ENCODE assay signal across 20 mouse cellular contexts in genomic region chr8:10395146-10395545, GRCm38 (mm10).
A peak's percentile ranks its signal among the peaks of the same experiment; 100 is the strongest.
DNase-seq lines count a peak whose midpoint lies in the region; ATAC-seq and TF ChIP-seq lines count a peak whose summit lies in the region.
"Had no signal": no experiment of that assay in that cellular context is flagged by ENCODE, and none has a peak within 500 bp of the region (broad histone marks: within the 10 kb centered on the region; RNA-seq: fewer than 3 reads in every experiment).

No protein-coding gene starts in this region.

- TF ChIP-seq CTCF in olfactory bulb, adult 2 months (IDR thresholded peaks at IDR 0.05; ENCODE audit: insufficient read depth, low read depth, low read length): no peak

- no peak overlapping the region for H3K4me2 ChIP-seq in forebrain, embryonic 11.5 days (ENCODE audit: low read depth, low read length, severe bottlenecking)
- H3K4me2 ChIP-seq in forebrain, embryonic 13.5 days: no peak overlapping the region
- no peak overlapping the region for H3K4me2 ChIP-seq in hindbrain, embryonic 11.5 days (replicated peaks; ENCODE audit: low read depth, low read length)
- no peak overlapping the region for H3K4me2 ChIP-seq in midbrain, embryonic 13.5 days (replicated peaks)
- H3K4me2 ChIP-seq: heart, embryonic 15.5 days had no signal

- H3K4me3 ChIP-seq in forebrain, embryonic 11.5 days (ENCODE audit: low read depth, low read length): no peak overlapping the region
- H3K4me3 ChIP-seq in forebrain, embryonic 13.5 days: no peak overlapping the region
- no peak overlapping the region for H3K4me3 ChIP-seq in hindbrain, embryonic 11.5 days (ENCODE audit: low read depth, low read length)
- H3K4me3 ChIP-seq in hindbrain, embryonic 10.5 days: no peak overlapping the region
- no peak overlapping the region for H3K4me3 ChIP-seq in midbrain, embryonic 13.5 days (replicated peaks)
- no peak overlapping the region for H3K4me3 ChIP-seq in midbrain, embryonic 10.5 days
- no peak overlapping the region for H3K4me3 ChIP-seq in olfactory bulb, adult 2 months (ENCODE audit: insufficient read depth, low read depth, low read length)
- H3K4me3 ChIP-seq: embryonic facial prominence, embryonic 10.5 days; heart, embryonic 15.5 days had no signal

- DNase-seq in forebrain, embryonic 11.5 days (ENCODE audit: low spot score): peak; percentile 45
- no peak for DNase-seq in hindbrain, embryonic 11.5 days (ENCODE audit: low spot score)
- no peak for DNase-seq in hindbrain, embryonic 10.5 days (ENCODE audit: low spot score)
- DNase-seq in midbrain, embryonic 10.5 days (ENCODE audit: low spot score): no peak
- no peak for DNase-seq in left cerebral cortex, adult 8-10 months (ENCODE audit: low spot score in 2 of 2)
- DNase-seq: adrenal gland, adult 8-10 months; adrenal gland, postnatal 36 days; B cell, adult 2 months; cerebellum, adult 2 months; cerebellum, postnatal 10 days; forebrain, postnatal 0 days; gastrocnemius, postnatal 14 days; heart, postnatal 14 days had no signal

- H3K27me3 ChIP-seq in forebrain, embryonic 11.5 days (ENCODE audit: control insufficient read depth, insufficient read depth, low read length): no peaks in the 10 kb centered on the region
- no peaks in the 10 kb centered on the region for H3K27me3 ChIP-seq in forebrain, embryonic 13.5 days
- H3K27me3 ChIP-seq in hindbrain, embryonic 11.5 days (ENCODE audit: control insufficient read depth, insufficient read depth, low read length): no peaks in the 10 kb centered on the region
- H3K27me3 ChIP-seq in hindbrain, embryonic 10.5 days (ENCODE audit: insufficient read depth, poor library complexity, severe bottlenecking): no peaks in the 10 kb centered on the region
- H3K27me3 ChIP-seq in midbrain, embryonic 13.5 days: peaks cover 4% of the 10 kb centered on the region
- H3K27me3 ChIP-seq in midbrain, embryonic 10.5 days (ENCODE audit: low read depth, poor library complexity, severe bottlenecking): no peaks in the 10 kb centered on the region
- H3K27me3 ChIP-seq: heart, embryonic 15.5 days had no signal

- no peaks in the 10 kb centered on the region for H3K36me3 ChIP-seq in forebrain, embryonic 11.5 days (ENCODE audit: control insufficient read depth, insufficient read depth, low read length)
- H3K36me3 ChIP-seq in forebrain, embryonic 13.5 days (ENCODE audit: poor library complexity, severe bottlenecking): no peaks in the 10 kb centered on the region
- H3K36me3 ChIP-seq in hindbrain, embryonic 11.5 days (ENCODE audit: control insufficient read depth, insufficient read depth, low read length): no peaks in the 10 kb centered on the region
- H3K36me3 ChIP-seq in hindbrain, embryonic 10.5 days: no peaks in the 10 kb centered on the region
- no peaks in the 10 kb centered on the region for H3K36me3 ChIP-seq in midbrain, embryonic 13.5 days
- H3K36me3 ChIP-seq in midbrain, embryonic 10.5 days: 0 out of 2 replicates have a peak, but pooled peaks cover 3% of the 10 kb centered on the region
- H3K36me3 ChIP-seq: embryonic facial prominence, embryonic 10.5 days; G1E; heart, embryonic 15.5 days had no signal

- whole genome bisulfite sequencing in forebrain, embryonic 11.5 days: 66% methylated on average over 7 of the region's 7 CpGs
- 45% methylated on average over 7 of the region's 7 CpGs for WGBS in forebrain, embryonic 13.5 days
- WGBS in hindbrain, embryonic 11.5 days: 80% methylated on average over 7 of the region's 7 CpGs
- 82% methylated on average over 7 of the region's 7 CpGs for WGBS in hindbrain, embryonic 10.5 days
- WGBS in midbrain, embryonic 13.5 days: 67% methylated on average over 7 of the region's 7 CpGs
- WGBS in midbrain, embryonic 10.5 days: 76% methylated on average over 7 of the region's 7 CpGs
- 47% methylated on average over 7 of the region's 7 CpGs for WGBS in olfactory bulb, adult 2 months

- H3K9ac ChIP-seq in forebrain, embryonic 11.5 days (ENCODE audit: low read length): no peak overlapping the region
- no peak overlapping the region for H3K9ac ChIP-seq in forebrain, embryonic 13.5 days
- H3K9ac ChIP-seq in hindbrain, embryonic 11.5 days (ENCODE audit: low read depth, low read length): no peak overlapping the region
- H3K9ac ChIP-seq in midbrain, embryonic 13.5 days (replicated peaks): no peak overlapping the region
- H3K9ac ChIP-seq: forebrain, postnatal 0 days; heart, embryonic 15.5 days had no signal

- no peak for TF ChIP-seq POLR2A in olfactory bulb, adult 2 months (IDR thresholded peaks at IDR 0.05; ENCODE audit: insufficient read depth, low read depth, low read length)

- H3K4me1 ChIP-seq in forebrain, embryonic 11.5 days (replicated peaks; ENCODE audit: control insufficient read depth, insufficient read depth, low read length): no peaks in the 10 kb centered on the region; the same call in 1 of the 2 replicates
- H3K4me1 ChIP-seq in forebrain, embryonic 13.5 days: peaks cover 42% of the 10 kb centered on the region
- no peaks in the 10 kb centered on the region for H3K4me1 ChIP-seq in hindbrain, embryonic 11.5 days (replicated peaks; ENCODE audit: control insufficient read depth, insufficient read depth, low read length)
- peaks cover 21% of the 10 kb centered on the region for H3K4me1 ChIP-seq in hindbrain, embryonic 10.5 days (replicated peaks)
- H3K4me1 ChIP-seq in midbrain, embryonic 13.5 days (replicated peaks): peaks cover 46% of the 10 kb centered on the region
- peaks cover 27% of the 10 kb centered on the region for H3K4me1 ChIP-seq in midbrain, embryonic 10.5 days
- H3K4me1 ChIP-seq in olfactory bulb, adult 2 months (ENCODE audit: control insufficient read depth, insufficient read depth, low read length): peaks cover 18% of the 10 kb centered on the region
- H3K4me1 ChIP-seq: heart, embryonic 15.5 days had no signal

- ATAC-seq in forebrain, embryonic 11.5 days (replicated peaks; ENCODE audit: low FRiP score): no peak
- no peak for ATAC-seq in forebrain, embryonic 13.5 days
- ATAC-seq in hindbrain, embryonic 11.5 days (ENCODE audit: low FRiP score): no peak
- no peak for ATAC-seq in midbrain, embryonic 13.5 days
- ATAC-seq: CD4-positive, CD25-positive, alpha-beta regulatory T cell, adult 4 months; forebrain, postnatal 0 days had no signal

- no peak overlapping the region for H3K27ac ChIP-seq in forebrain, embryonic 11.5 days (ENCODE audit: low read depth, low read length)
- H3K27ac ChIP-seq in forebrain, embryonic 13.5 days: no peak overlapping the region
- H3K27ac ChIP-seq in hindbrain, embryonic 11.5 days (ENCODE audit: low read depth, low read length): peak overlapping the region; percentile 13
- no peak overlapping the region for H3K27ac ChIP-seq in hindbrain, embryonic 10.5 days
- H3K27ac ChIP-seq in midbrain, embryonic 13.5 days: peak overlapping the region; percentile 57
- no peak overlapping the region for H3K27ac ChIP-seq in midbrain, embryonic 10.5 days (replicated peaks)
- H3K27ac ChIP-seq in olfactory bulb, adult 2 months (ENCODE audit: insufficient read depth, low read depth, low read length): peak overlapping the region; percentile 50; the same call in 1 of the 2 replicates
- H3K27ac ChIP-seq: embryonic facial prominence, embryonic 10.5 days; heart, embryonic 15.5 days had no signal

- H3K9me3 ChIP-seq in forebrain, embryonic 11.5 days (ENCODE audit: control insufficient read depth, low read length): no peaks in the 10 kb centered on the region
- H3K9me3 ChIP-seq in forebrain, embryonic 13.5 days (replicated peaks): no peaks in the 10 kb centered on the region
- no peaks in the 10 kb centered on the region for H3K9me3 ChIP-seq in hindbrain, embryonic 11.5 days (ENCODE audit: control insufficient read depth, low read length)
- H3K9me3 ChIP-seq in hindbrain, embryonic 10.5 days: no peaks in the 10 kb centered on the region
- H3K9me3 ChIP-seq in midbrain, embryonic 13.5 days: no peaks in the 10 kb centered on the region
- no peaks in the 10 kb centered on the region for H3K9me3 ChIP-seq in midbrain, embryonic 10.5 days (replicated peaks)
- H3K9me3 ChIP-seq: embryonic facial prominence, embryonic 10.5 days; G1E; heart, embryonic 15.5 days had no signal

Comparison
In these comparisons a context has a peak if more than half of its experiments do, and no peak if none do; other contexts are left out.
1. H3K27ac ChIP-seq: peak in hindbrain, embryonic 11.5 days (single experiment), midbrain, embryonic 13.5 days (single experiment) and olfactory bulb, adult 2 months (single experiment); none in forebrain, embryonic 11.5 days (single experiment), forebrain, embryonic 13.5 days (single experiment), hindbrain, embryonic 10.5 days (single experiment) and midbrain, embryonic 10.5 days (single experiment).